Mouse (Mus musculus) spleen, adult 2 months (tissue): ENCODE results near the gene Enpp1.

Experiments used
- CTCF ChIP-seq: fragments of 200-500 bp; IDR thresholded peaks from 2 replicates; pipeline ENCODE4 v1.5.1; 2011; ENCODE audit warnings: mild to moderate bottlenecking, inconsistent platforms; ENCODE audit not compliant: insufficient read depth, insufficient read length, insufficient replicate concordance; ENCODE audit errors: extremely low read depth
- POLR2A ChIP-seq: fragments of 200-500 bp; IDR thresholded peaks from 2 replicates; pipeline ENCODE4 v1.6.1; 2011; ENCODE audit warnings: low read depth, low read length, inconsistent platforms

- TF ChIP-seq CTCF (no peak), POLR2A (no peak)
These were observed 72.4 kb downstream of the Enpp1 start for GRCm38 (mm10) chr10:24639596-24639995.
